Mouse (Mus musculus) lung, adult 2 months (tissue): Measurements from ENCODE around the gene Rpl3l. TPM values are rescaled to one million over a fixed set of nuclear protein-coding genes. Genes with fewer than 3 reads are reported as not detected.

Experiments used
- DNase-seq: peaks from one replicate; pipeline ENCODE4 v3.0.0; 2022
- H3K4me1 ChIP-seq: fragments of 200-500 bp; 2 replicates; pipeline ENCODE4 v1.6.1; 2011; ENCODE audit warnings: low read length; ENCODE audit not compliant: control insufficient read depth, insufficient read depth
- H3K4me3 ChIP-seq: fragments of 200-500 bp; replicated peaks from 2 replicates; pipeline ENCODE3; 2011; ENCODE audit warnings: low read depth, mild to moderate bottlenecking, control low read depth, low read length; ENCODE audit errors: extremely low read depth
- CTCF ChIP-seq: fragments of 200-500 bp; IDR thresholded peaks from 2 replicates; pipeline ENCODE4 v1.5.1; 2011; ENCODE audit warnings: mild to moderate bottlenecking, low read length, control low read depth; ENCODE audit not compliant: insufficient read depth
- POLR2A ChIP-seq: fragments of 200-500 bp; IDR thresholded peaks from 2 replicates; pipeline ENCODE4 v1.6.1; 2011; ENCODE audit warnings: low read depth, mild to moderate bottlenecking, control low read depth, low read length, borderline replicate concordance; ENCODE audit errors: extremely low read depth
- WGBS: fragments of 180-500 bp; shearing (Covaris S2); methylation state at CpG from one replicate; pipeline ENCODE4 v1.1.7; 2018; 5-methylcytosine and 5-hydroxymethylcytosine counted together
- polyA plus RNA-seq: library from polyadenylated mRNA; depleted of rRNA; stranded (reverse); fragments of >200 nt; gene quantifications from 2 replicates; pipeline ENCODE4 v1.2.3, GENCODE M21; 2012; rRNA removed

Rpl3l gene
- polyA plus RNA-seq, 1 experiment: 6.4 TPM

- WGBS: 87% methylated on average over 2 of the region's 2 CpGs
- H3K4me1 ChIP-seq: no peaks in the 10 kb centered on the region
These were observed 53.2 kb downstream of the Rpl3l start for GRCm38 (mm10) chr17:24780821-24781220.

More at GRCm38 (mm10) chr17:24780821-24781220, 53.2 kb downstream of the Rpl3l start:
- no peak for DNase-seq
- H3K4me3 ChIP-seq: no peak overlapping the region
- no peak for TF ChIP-seq POLR2A
- TF ChIP-seq CTCF: no peak

Other genes starting within 250 kb of the Rpl3l start
- gene Mlst8, start 248.7 kb upstream of the Rpl3l start, polyA plus RNA-seq: 27.5 and 43.2 TPM in 2 replicates
- 1.7 and 2.1 TPM in 2 replicates for gene Caskin1, start 239.2 kb upstream of the Rpl3l start, polyA plus RNA-seq
- 237 and 263 TPM in 2 replicates for gene Traf7, start 199.9 kb upstream of the Rpl3l start, polyA plus RNA-seq
- gene Rab26, start 193.6 kb upstream of the Rpl3l start, polyA plus RNA-seq: 1.1 and 1.2 TPM in 2 replicates
- 136 and 146 TPM in 2 replicates for gene Pkd1, start 178.0 kb upstream of the Rpl3l start, polyA plus RNA-seq
- gene Tsc2, start 95.2 kb upstream of the Rpl3l start, polyA plus RNA-seq: 220 and 230 TPM in 2 replicates
- 18.8 and 19.3 TPM in 2 replicates for gene Nthl1, start 95.1 kb upstream of the Rpl3l start, polyA plus RNA-seq
- gene Slc9a3r2, start 77.5 kb upstream of the Rpl3l start, polyA plus RNA-seq: 507 and 712 TPM in 2 replicates
- gene Npw, start 69.4 kb upstream of the Rpl3l start, polyA plus RNA-seq: 77.9 and 131 TPM in 2 replicates
- 89.7 and 89.8 TPM in 2 replicates for gene Zfp598, start 58.1 kb upstream of the Rpl3l start, polyA plus RNA-seq
- 0.46 and 0.62 TPM in 2 replicates for gene Syngr3, start 37.9 kb upstream of the Rpl3l start, polyA plus RNA-seq
- 13.7 and 20.3 TPM in 2 replicates for gene Gfer, start 31.7 kb upstream of the Rpl3l start, polyA plus RNA-seq
- 13.2 and 14.2 TPM in 2 replicates for gene Noxo1, start 31.6 kb upstream of the Rpl3l start, polyA plus RNA-seq
- gene Tbl3, start 20.2 kb upstream of the Rpl3l start, polyA plus RNA-seq: 45.4 and 60.7 TPM in 2 replicates
- gene Rnf151, start 9.8 kb upstream of the Rpl3l start, polyA plus RNA-seq: 0.29 and 0.57 TPM in 2 replicates
- 1,603 and 2,135 TPM in 2 replicates for gene Rps2, start 9.7 kb upstream of the Rpl3l start, polyA plus RNA-seq
- gene Ndufb10, start 3.3 kb upstream of the Rpl3l start, polyA plus RNA-seq: 174 and 218 TPM in 2 replicates
- 84.4 and 103 TPM in 2 replicates for gene Msrb1, start 8.8 kb downstream of the Rpl3l start, polyA plus RNA-seq
- gene Hs3st6, start 25.2 kb downstream of the Rpl3l start, polyA plus RNA-seq: 6.4 and 8.9 TPM in 2 replicates
- gene Meiob, start 76.5 kb downstream of the Rpl3l start, polyA plus RNA-seq: not detected in 2 replicates
- 56.1 and 83.4 TPM in 2 replicates for gene Hagh, start 112.3 kb downstream of the Rpl3l start, polyA plus RNA-seq
- 6.4 and 7.8 TPM in 2 replicates for gene Fahd1, start 122.5 kb downstream of the Rpl3l start, polyA plus RNA-seq
- 3.0 and 3.9 TPM in 2 replicates for gene Igfals, start 138.2 kb downstream of the Rpl3l start, polyA plus RNA-seq
- 23.6 and 36.7 TPM in 2 replicates for gene Nubp2, start 158.5 kb downstream of the Rpl3l start, polyA plus RNA-seq
- gene Spsb3, start 158.8 kb downstream of the Rpl3l start, polyA plus RNA-seq: 76.4 and 85.4 TPM in 2 replicates
- gene Eme2, start 167.3 kb downstream of the Rpl3l start, polyA plus RNA-seq: 41.1 and 48.0 TPM in 2 replicates
- 100 and 115 TPM in 2 replicates for gene Mrps34, start 167.3 kb downstream of the Rpl3l start, polyA plus RNA-seq
- 55.8 and 69.4 TPM in 2 replicates for gene Nme3, start 168.7 kb downstream of the Rpl3l start, polyA plus RNA-seq
- 110 and 119 TPM in 2 replicates for gene Mapk8ip3, start 209.2 kb downstream of the Rpl3l start, polyA plus RNA-seq
- 6.1 and 10.2 TPM in 2 replicates for gene Jpt2, start 232.9 kb downstream of the Rpl3l start, polyA plus RNA-seq